Mouse (Mus musculus): Measurements from ENCODE around the gene Ggn.

- TF ChIP-seq CTCF (IDR thresholded peaks at IDR 0.05; ENCODE audit: low read depth, low read length) = no peak
- TF ChIP-seq GATA1 (IDR thresholded peaks at IDR 0.05; ENCODE audit: borderline replicate concordance, low read length) = no peak
- no peak for TF ChIP-seq TAL1 (conservative IDR thresholded peaks at IDR 0.05; ENCODE audit: low read depth, low read length)
These were observed at the start of gene Ggn, which contains the start of gene Spred3 for GRCm38 (mm10) chr7:29170066-29170754.

Data from G1E (cell line).